Mouse (Mus musculus) gastrocnemius, postnatal 4 days (tissue): ENCODE data around the gene Tepp. TPM values are rescaled to one million over a fixed set of nuclear protein-coding genes. Genes with fewer than 3 reads are reported as not detected.
A peak's percentile ranks its signal among the peaks of the same experiment; 100 is the strongest.

Experiments used
- DNase-seq, 2 experiments: peaks; one replicate each; pipeline ENCODE4 v3.0.0; 2021 to 2022; ENCODE audit warnings: low spot score in 2 of 2, mixed read lengths in 2 of 2
- total RNA-seq, 2 experiments: library from RNA; stranded (reverse); gene quantifications; 2 replicates each; pipeline ENCODE4 v1.2.3; 2021

The Tepp gene
- total RNA-seq, 2 experiments from 2014 or later: not detected

DNA sequence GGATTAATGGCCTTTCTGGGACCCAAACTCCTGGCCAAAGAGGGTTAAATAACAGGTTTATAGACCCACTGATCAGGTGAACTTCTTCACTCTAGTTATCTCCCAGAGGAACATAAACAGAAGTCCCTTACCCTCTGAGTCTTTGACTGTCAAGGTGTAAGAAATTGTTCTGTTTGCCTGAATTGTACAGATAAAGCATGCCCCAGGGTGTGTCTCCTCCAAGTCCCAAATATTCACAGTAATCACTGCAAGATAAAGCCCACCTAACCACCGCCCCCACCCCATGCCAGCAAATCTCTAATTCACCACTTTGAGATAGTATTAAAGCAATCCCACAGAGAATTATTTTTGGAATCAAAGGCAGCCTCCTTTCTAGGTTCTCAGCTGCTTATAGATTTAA is 20.0 kb downstream of the Tepp start:
- DNase-seq: no peak

DNA sequence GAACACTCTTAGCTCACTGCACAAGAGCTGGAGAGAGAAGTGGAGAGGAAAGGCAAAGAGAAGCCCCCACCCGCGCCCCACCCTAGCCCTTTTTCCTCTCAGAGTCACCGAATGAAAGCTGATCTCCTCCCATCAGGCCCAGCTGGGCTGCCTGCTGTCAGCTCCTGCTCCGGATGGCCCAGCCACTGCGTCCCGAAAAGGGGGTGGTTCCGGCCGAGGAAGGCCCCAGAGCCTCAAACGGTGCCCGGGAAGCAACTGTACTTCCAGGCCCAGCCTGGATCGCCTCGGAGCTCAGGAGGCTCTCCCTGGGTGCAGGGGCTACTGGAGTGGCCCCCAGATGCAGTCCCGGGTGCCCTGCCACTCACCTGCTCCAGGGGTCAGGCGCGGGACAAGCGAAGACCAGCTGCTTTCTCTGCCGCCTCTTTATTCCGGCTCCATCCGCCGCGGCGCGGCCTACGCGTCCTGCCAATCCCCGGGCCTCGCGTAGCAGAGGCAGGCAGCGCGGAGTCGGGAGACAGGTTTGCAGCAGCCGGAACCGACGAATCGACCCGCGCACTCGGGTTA is 20.9 kb downstream of the Tepp start:
- DNase-seq: peak in 1 of 2 experiments; percentile 77

DNA sequence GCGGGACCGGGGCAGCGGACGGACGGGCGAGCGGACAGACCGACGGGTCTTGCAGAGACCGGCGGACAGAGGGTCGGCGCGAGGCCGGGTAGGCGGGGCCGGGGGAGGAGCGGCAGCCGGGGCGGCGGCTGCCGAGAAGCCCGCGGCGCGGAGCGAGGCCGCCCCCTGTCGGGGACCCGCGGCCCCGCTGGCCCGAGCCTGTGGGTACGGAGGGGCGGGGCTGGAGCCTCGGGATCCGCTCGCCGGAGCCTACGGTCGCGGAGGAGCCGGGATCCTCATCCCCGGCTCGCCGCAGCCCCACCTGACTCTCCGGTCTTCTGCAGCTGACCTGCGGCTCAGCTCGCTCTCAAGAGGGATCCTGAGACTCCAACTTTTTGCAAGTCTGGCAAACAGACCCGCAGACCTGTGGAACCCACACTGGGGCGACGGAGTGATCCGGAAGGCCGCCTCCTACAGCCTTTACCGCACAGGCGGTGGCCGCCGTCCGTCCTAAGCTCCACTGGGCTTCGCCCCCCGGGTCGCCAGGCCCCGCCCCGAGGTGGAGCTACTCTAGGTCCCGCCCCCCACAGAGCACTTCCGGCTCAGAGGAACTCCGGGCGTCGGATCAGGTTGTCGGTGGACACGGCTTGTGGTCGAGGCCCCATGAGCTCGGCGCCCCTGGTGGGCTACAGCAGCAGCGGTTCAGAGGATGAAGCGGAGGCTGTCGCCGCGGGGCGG is 21.5 kb downstream of the Tepp start, which contains the start of the genes Zfp319 and Usb1:
Zfp319 (minus strand) TSS at position 231 of the 717 bp plus-strand sequence.
Usb1 (plus strand) TSS at position 565 of the 717 bp plus-strand sequence.
- peak; percentile 97 for DNase-seq

DNA sequence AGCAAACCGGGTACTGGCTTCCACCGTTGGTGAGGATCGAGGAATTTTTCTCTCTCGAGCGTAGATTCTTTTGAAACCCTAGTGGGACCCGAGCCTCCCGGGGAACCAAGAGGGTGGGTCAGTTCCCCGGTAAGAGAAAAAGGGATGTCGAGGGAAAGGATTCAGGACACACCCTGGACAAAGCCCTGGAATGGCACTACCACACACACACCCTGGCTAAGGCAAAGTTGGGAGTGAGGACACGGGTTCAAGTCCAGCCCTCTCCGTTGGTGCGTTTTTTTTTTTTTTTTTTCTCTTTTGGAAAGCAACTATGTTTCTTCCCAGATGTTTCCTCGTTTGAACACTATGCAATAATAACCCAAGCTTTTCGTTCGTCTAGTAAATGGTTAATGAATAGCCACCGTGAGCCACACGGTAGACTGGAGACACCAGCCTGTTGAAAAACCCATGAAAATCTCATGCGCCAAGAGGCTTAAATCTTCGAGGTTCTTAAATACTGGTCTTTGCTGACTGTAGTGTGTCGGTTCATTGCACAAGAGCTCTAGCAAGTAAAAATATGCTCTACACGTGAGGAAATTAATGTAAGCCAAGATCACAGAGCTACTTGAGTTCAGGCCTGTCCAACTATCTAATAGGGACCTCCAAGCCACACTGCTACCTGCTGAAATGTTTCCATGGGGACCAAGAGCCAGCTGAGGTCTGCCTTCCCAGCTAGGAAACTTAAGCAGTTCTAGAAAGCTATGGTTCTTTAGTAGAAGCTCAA is 22.3 kb downstream of the Tepp start:
- no peak for DNase-seq

DNA sequence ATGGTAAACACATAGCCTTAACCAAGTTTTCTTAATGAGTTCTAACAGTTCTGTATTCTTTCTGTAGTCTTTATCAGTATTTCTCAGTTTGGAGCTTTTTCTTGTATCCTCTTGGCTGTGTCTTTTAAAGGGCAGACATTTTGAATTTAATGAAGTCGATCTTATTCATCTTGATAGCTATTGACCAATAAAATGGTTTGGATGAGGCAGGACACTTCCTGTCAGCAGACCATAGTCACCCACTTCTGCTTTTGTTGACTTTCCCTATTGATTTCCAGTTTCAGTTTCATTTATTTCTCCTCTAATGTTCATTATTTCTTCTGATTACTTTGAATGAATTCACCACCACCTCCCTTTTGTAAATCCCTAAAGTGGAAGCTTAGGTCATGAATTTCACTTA is 25.3 kb downstream of the Tepp start:
- no peak for DNase-seq

DNA sequence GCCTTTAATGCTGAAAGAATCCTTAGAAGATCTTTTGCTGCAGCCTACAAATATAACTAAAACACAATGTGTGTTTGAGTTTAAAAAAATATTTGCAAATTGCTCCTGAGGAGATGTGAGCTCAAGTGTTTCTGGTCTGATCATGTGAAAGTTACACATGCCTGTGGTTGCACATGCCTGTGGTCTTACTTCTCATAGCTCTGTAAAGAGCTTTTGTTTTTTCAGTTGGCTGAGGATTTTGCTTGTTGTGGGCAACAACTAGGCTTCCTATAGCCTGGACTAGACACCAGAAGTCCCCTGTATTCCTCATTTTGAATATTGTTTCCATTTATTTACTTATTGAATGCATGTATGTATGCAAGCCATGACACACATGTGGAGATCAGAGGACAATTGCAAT is 26.0 kb downstream of the Tepp start:
- DNase-seq: no peak

DNA sequence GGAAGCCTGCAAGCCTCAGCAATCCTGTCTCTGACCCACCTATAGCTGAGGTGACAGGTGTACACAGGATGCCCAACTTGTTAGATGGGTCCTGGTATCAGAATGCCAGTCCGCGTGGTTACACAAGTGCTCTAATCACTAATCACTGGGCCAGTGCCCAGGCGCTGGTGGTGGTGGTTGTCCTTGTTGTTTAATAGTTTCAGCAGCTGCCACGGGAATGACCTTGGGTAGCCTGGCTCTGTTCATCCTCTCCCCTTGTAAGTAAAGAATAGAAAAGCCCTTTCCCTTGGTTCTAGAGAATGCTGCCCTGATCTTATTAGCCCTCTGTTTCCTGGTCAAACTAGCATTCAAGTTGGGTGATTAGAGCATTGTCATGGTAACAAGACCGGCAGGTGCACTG is 31.4 kb downstream of the Tepp start:
- DNase-seq: no peak

DNA sequence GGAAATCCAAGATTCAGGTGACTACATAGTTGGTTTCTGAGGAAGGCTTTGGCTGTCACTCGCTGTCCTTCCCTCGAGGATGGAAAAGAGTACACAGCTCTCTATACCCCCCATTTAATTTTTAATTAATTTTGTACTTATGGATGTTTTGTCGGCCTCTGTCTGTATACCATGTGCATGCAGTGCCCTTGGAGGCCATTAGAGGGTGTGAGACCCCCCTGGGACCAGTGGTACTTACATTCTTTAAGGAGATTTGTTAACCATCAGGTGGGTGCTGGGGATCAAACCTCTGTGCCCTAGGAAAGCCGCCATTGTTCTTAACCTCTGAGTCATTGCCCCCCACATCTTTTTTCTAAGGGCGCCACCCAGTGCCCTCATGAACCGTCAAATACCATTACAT is 34.3 kb downstream of the Tepp start:
- no peak for DNase-seq

DNA sequence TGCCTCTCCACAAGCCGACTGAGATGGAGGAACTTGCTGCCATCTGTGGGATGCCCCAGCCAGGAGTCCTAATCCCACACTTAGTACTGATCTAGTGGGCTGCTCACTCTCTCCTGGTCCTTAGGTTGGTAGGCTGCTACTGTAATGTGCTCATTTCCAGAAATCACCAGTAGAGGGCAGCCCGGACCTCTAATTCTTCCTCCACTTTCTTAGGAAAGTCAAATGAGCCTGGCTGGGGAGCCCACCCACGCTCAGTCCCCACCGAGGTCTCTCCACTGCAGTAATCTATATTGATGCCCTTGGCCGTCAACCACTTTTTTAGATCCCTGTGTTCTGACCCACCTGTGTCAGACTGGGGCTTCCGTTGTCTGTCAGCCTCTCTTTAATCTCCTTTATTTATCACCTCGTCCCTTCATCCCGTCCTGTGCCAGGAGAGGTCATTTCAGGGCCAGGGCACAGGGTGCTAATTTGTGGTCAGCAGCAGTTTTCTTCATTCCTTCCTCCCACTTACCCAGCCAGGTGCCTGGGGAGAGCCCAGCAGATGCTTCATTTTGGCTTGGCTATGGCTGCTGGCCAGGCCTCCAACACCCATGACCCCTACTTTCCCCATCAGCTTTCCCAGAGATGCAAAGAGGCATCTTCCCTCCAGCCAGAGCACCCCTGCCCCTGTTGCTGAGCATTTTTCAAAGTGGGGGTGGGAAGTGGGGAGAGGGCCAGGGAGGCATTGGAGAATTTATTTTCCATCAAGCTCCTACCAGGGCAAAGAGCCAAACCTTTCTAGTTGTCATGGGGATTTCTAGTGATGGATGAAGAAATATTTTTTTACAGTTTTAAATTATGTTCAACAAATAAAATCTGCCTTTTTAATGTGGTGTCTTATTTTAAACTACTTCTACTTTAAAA is 36.5 kb downstream of the Tepp start:
- DNase-seq: peak in 1 of 2 experiments; percentile 70

DNA sequence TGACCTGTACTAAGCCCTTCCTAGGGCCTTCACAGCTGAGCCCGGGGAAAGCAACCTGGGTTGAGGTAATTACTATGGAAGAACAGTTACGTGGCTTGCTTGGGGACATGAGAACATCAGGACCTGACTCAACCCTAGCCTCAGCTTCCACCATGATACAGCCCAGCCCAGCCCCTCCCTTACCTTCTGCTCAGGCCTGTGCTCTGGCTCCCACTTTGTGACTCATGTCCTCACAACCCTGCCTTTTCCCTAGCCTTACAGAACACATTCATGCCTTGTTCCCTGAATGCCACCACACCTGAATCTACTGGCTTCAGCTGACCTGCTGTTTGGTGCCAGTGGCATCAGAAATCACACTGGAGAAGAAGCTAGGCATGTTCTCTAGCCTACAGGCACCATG is 38.0 kb downstream of the Tepp start:
- DNase-seq: no peak

DNA sequence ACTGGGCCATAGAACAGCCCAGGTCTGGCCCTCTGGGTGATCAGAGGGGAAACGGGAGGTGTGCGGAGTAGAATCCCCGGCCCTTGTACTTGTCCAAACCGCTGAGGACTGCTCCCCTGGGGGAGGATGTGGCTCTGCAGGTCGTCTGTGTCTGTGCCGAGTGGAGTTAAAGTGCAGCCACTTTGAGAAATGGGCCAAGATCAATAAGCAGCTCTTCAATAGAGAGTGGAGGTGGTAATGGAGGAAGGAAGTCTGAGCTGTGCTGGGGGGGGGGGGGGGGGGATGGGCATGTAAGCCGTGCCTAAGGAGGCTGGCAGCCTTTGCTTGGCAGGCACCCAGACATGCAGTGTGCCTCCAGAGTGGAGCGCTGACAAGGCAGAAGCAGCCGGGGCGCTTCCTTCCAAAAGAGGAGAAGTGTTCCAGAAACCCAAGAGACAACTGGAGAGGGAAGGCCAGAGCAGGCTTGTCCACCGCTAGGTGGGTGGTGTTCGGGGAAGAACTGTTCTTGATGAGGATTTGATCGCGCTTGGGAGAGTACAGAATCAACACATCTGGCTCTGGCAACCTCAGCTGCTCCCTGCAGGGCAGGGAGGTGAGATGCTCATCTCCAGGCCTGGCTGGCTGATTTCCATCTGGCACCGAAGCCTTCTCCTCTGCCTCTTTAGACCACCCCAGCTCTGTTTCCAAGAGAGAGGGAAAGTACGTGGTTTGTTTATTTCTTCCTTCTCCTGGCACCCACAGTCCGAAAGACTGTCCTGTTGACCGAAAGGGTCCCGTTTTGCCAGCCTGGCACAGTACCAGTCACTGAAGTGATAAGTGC is 38.7 kb downstream of the Tepp start:
- peak in 1 of 2 experiments; percentile 61 for DNase-seq

DNA sequence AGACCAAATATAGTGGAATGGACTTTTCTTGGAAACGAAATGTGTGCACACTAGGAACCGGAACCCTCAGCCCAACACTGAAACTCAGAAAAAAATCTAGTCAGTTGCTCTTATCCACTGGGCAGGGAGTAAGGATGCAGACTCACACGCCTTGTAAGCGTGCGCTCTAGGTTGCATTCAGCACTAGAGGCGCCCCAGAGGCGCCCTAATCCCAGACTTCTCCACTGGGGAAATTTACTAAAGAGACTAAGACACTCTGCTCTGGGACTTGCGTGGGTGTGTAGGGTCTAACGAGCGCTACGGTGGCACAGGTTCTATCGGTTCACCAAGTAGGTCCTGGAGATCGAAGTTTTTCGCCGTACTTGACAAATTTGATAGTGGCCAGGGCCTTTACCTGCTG is 41.1 kb downstream of the Tepp start:
- DNase-seq: no peak

DNA sequence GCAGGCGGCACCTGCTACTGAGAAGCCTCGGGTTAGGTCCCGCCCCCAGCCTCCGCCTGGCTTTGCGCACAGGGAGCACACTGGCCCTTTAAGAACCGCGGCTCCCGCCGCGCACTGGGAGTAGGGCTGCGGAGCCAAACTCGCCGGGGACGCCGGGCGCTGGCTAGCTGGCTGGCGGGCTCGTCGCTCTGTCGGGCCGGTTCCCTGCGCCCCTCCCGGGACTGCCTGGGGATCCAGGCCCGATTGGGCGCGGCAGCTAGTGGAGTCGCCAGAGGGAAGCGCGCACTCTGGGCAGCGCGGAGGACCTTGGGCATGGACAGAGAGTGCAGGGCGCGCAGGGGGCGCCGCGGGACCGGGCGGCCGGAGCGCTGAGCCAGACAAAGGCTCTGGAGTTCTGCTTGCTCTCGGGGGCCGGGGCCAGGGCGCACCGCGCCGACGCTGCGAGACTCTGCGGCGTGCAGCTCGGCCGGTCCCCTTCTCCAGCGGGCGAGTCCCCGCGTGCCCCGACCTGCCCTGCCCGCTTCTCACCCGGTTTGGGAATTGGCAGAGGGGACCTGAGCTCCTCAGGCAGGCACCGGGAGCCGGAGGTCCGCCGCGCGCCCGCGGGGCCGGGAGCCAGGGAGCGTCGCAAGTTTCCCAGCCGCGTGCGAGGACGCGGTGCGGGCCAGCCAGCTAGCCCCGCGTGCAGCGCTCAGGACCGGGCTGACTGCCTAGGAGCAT is 41.9 kb downstream of the Tepp start, which contains the start of gene Mmp15:
Mmp15 (plus strand) TSS at position 118 of the 720 bp plus-strand sequence.
- DNase-seq: peak in 1 of 2 experiments; percentile 73

DNA sequence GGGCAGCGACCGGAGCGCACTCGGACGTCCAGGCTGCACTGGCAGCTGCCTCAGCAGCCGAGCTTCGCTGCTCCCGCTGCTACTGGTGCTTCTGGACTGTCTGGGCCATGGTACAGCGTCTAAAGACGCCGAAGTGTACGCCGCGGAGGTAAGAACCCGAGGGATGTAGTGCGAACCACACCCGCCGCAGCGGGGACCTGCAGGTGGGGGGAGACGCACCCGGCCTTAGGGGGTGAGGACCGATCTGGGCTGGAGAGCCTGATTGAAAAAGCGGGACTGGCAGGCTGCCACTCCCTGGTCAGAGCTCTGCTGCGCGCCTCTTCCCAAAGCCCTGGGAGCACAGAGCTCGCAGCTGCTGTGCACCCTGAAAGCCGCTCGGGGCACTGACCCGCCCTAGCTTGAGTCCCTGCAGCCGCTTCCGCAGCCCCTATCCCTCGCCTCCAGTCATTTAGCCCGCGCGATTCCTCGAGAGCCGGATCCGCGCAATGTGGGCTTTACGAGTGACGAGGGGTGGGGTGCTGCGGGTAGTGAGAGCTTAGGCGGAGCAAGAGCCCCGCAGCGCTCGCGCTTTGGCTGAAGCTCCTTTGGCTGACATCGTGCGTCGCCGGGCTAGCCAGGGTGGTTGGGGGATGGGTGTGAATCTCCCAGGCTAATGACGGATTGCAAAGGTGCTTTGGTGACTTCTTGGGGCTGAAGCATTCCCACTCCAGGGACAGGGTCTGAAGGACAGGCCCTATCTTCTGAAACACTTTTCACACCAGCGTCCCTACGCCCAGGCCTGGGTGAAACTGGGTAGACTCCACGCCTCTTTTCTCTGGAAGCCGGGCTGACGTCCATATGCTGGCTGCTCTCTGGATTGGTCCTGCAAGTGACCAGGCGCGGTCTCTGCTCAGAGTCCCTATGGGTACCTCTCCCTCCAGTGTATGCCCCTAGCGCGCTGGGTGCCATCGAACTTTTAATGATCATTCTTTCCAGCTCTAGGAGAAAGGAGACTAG is 42.8 kb downstream of the Tepp start:
- peak in 1 of 2 experiments; percentile 56 for DNase-seq

DNA sequence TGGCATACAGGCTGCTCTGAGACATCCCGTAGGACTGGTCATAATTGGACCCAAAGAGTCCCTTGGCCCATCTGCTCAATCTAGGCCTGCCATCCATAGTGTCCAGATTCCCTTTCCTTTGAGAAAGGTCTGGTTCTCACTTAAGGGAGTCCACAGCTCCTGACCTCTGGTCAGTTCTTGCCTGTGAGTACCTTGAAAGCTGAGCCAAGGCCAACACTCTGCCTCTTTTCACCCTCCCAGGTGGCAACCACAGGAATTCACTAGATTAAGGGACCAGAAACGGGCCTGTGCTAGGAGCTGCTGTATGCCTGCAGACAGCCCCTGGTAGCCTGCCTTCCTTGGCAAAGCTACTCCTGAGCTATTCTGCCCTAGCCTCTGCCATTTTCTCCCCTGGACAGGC is 44.2 kb downstream of the Tepp start:
- DNase-seq: no peak

DNA sequence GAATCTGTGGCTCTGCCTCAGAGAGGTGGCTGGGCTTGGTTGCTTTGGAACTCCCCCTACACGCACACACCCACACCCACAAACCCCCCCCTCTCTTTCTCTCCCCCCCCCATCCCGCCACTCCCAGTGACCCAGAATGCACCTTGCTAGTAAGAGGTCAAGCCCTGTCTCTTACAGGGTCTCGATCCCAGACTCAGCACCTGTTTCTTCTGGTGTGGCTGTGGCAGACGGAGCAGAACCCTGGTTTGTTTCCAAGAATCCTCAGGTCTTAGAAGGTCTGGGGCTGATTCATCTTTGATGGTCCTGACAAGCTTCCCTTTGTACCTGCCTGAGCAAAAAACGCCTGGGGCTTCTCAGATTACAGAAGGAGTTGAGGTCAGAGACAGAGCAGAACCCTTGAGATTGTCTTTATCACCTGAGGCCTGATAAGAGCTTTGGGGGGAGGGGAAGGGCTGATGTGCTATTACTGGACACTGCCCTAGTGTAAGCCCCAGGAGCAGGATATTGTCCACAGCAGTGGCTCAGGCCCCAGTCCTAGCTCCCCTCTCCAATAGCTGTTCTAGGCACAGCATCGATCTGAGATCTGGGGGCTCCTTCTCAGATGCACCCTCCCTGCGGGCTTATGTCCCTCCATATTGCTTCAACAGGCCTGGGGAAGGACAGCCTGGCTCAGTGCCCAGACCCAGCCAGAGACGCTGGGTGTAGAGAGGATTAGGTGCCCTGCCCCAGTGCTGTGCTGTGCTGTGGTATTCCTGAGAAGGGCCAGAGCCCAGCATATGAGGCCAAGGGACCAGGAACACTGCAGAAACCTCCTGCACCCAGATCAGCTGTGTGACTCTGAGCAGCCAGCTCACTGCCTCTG is 48.4 kb downstream of the Tepp start:
- no peak for DNase-seq
